Mouse (Mus musculus) kidney, postnatal 0 days (tissue): ENCODE data around the gene Bnc1. TPM values are rescaled to one million over a fixed set of nuclear protein-coding genes. Genes with fewer than 3 reads are reported as not detected.

Experiments
- ATAC-seq: fragments of 200-750 bp; cut with Nextera tagmentation; replicated peaks from 2 replicates; pipeline ENCODE4 v1.8.0; 2017; ENCODE audit warnings: low read depth, moderate number of reproducible peaks, moderate TSS enrichment, moderate library complexity; ENCODE audit not compliant: low FRiP score
- DNase-seq: peaks from one replicate; pipeline ENCODE4 v3.0.0-alpha.2; 2016; ENCODE audit warnings: low spot score
- H3K27ac ChIP-seq: fragments of 300-500 bp; sonication (generic); 2 replicates; pipeline ENCODE4 v1.5.1; 2014; ENCODE audit warnings: mild to moderate bottlenecking
- H3K27me3 ChIP-seq: fragments of 300-500 bp; sonication (generic); 2 replicates; pipeline ENCODE4 v1.6.1; 2014; ENCODE audit warnings: low read length, mixed read lengths; ENCODE audit not compliant: insufficient read depth
- H3K36me3 ChIP-seq: fragments of 300-500 bp; sonication (generic); 2 replicates; pipeline ENCODE4 v1.6.1; 2014; ENCODE audit warnings: low read length, mixed read lengths; ENCODE audit not compliant: insufficient read depth
- H3K4me1 ChIP-seq: fragments of 300-500 bp; sonication (generic); replicated peaks from 2 replicates; pipeline ENCODE4 v1.6.1; 2014; ENCODE audit warnings: antibody characterized with exemption, low read length, mixed read lengths; ENCODE audit not compliant: insufficient read depth
- H3K4me2 ChIP-seq: fragments of 300-500 bp; sonication (generic); 2 replicates; pipeline ENCODE4 v1.6.1; 2014; ENCODE audit warnings: mild to moderate bottlenecking, low read length, moderate library complexity, mixed read lengths
- H3K4me3 ChIP-seq: fragments of 300-500 bp; sonication (generic); replicated peaks from 2 replicates; pipeline ENCODE4 v1.5.1; 2014; ENCODE audit warnings: low read depth, low read length
- H3K9ac ChIP-seq: fragments of 300-500 bp; sonication (generic); 2 replicates; pipeline ENCODE4 v1.6.1; 2014; ENCODE audit warnings: low read depth, low read length
- H3K9me3 ChIP-seq: fragments of 300-500 bp; sonication (generic); replicated peaks from 2 replicates; pipeline ENCODE4 v1.6.1; 2016; ENCODE audit warnings: low read length, inconsistent platforms, mixed read lengths
- CTCF ChIP-seq: IDR thresholded peaks from 2 replicates; pipeline ENCODE4 v1.5.1; 2016; ENCODE audit warnings: antibody characterized with exemption, low read depth, mild to moderate bottlenecking, moderate library complexity
- WGBS: fragments of 180-500 bp; shearing (Covaris S2); extraction: QIAGEN DNeasy Blood & Tissue Kit; methylation state at CpG from one replicate; pipeline ENCODE4 v1.1.7; 2014; 5-methylcytosine and 5-hydroxymethylcytosine counted together
- polyA plus RNA-seq: library from polyadenylated mRNA; unstranded; fragments of >200 nt; fragmentation: Nextera tagmentation; extraction: Ambion mirVana; gene quantifications from 2 replicates; pipeline ENCODE4 v1.2.1, GENCODE M21; 2015

Gene Bnc1
- 0.04 and 0.05 TPM in 2 replicates for polyA plus RNA-seq

DNA sequence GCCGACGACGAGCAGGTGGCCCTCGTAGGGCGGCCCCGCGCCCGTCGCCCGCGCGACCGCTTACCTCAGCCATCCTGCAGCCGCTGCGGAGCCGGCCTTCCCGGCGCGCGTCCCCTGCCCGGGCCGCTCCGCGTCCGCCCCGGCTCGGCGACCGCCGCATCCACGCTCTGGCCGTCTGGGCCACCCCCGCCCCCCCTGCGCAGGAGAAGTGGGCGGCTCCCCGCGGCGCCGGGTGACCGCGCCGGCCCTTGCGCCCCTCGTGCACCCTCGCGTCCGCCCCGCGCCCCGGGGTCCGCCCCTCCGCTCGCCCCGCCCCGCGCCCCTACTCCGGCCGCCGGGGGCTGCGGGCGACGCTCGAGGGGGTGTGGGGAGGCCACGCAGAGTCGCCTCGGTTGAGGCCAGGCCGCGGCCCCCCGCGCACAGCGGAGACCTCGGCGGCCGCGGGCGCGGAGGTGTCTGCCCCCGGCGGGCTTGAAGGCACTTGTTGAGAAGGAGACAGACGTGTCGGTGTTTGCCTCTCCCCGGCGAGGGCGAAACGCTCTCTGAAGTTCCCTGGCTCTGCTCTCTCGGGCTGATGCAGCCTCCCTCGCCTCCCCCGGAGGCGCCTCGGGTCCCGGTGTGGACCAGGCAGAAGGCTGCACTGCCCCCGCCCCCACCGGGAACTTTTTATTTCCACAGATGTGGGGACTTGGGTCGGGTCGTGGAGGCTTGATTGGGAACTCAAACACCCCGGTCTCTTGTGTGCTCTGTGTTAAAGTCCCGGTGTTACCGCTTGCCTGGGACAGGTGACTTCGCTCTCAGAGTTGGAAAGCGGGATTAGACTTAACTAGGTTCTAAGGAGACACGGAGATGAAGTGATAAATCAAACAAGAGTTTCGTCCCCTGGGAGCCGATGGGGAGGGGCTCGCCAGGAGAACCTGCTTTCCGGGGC is at the start of gene Bnc1:
Bnc1 (minus strand) TSS at position 162 of the 931 bp plus-strand sequence.
- Histone ChIP-seq H3K9me3 (no peaks in the 10 kb centered on the region), H3K36me3 (no peaks in the 10 kb centered on the region), H3K4me3 (peak within 1 kb of the TSS; percentile 54), H3K4me2 (peak within 1 kb of the TSS; percentile 95), H3K9ac (peak within 1 kb of the TSS; percentile 42; the same call in 1 of the 2 replicates), H3K27ac (no peak within 1 kb of the TSS), H3K27me3 (peaks cover 62% of the 10 kb centered on the region), H3K4me1 (no peaks in the 10 kb centered on the region)
- DNase-seq (peak; percentile 25), ATAC-seq (peak; percentile 46)
- WGBS: 1% methylated on average over 95 of the region's 105 CpGs
- TF ChIP-seq CTCF: no peak

DNA sequence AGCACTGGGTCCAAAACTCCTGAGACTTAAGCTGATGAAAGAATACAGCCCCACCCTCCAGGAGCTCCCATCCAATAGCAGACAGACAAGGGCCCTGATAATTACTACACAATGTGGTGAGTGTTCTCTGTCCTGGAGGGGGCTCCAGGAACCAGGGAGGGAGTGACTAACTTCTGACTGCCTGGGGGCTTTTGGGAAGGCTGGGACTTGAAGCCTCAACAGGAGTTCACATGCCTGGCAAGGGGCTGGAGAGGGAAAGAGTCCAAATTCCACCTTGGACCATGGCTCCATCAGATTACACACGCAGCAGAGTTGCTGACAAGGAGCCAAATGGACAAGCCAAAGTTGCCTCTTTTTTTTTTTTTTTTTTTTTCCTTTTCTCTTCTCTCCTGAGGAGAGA is 41.3 kb upstream of the Bnc1 start:
- no peak overlapping the region for H3K4me2 ChIP-seq
- H3K4me3 ChIP-seq: no peak overlapping the region
- H3K9ac ChIP-seq: no peak overlapping the region
- no peaks in the 10 kb centered on the region for H3K4me1 ChIP-seq
- ATAC-seq (no peak), DNase-seq (no peak)
- no peaks in the 10 kb centered on the region for H3K36me3 ChIP-seq
- H3K9me3 ChIP-seq: no peaks in the 10 kb centered on the region
- no peak overlapping the region for H3K27ac ChIP-seq
- TF ChIP-seq CTCF: no peak
- no peaks in the 10 kb centered on the region for H3K27me3 ChIP-seq
- WGBS: 38% methylated on average over 1 of the region's 1 CpGs

DNA sequence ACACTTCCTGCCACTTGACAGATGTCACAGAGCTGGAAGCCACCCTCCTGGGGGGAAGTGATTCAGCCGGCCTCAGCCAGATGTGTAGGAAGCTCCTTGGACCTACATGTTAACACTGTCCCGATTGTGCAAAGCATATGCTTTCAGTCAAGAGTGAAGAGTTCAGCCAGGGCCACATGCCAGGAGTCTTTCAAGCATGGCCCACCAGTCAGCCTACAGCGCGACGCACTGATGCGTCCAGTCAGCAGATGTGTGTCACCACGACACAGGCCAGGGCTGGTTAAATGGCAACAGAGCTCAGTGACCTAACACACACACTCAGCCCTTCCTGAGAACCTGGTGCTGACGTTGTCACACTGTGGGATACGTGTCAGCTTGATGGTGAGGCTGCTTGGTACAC is 37.6 kb upstream of the Bnc1 start:
- no peak for TF ChIP-seq CTCF
- no peaks in the 10 kb centered on the region for H3K9me3 ChIP-seq
- H3K9ac ChIP-seq: no peak overlapping the region
- no peak overlapping the region for H3K4me3 ChIP-seq
- H3K4me1 ChIP-seq: no peaks in the 10 kb centered on the region
- H3K27me3 ChIP-seq: no peaks in the 10 kb centered on the region
- no peak overlapping the region for H3K27ac ChIP-seq
- 14% methylated on average over 9 of the region's 9 CpGs for WGBS
- ATAC-seq: peak; percentile 97
- peak; percentile 75 for DNase-seq
- no peaks in the 10 kb centered on the region for H3K36me3 ChIP-seq
- no peak overlapping the region for H3K4me2 ChIP-seq

DNA sequence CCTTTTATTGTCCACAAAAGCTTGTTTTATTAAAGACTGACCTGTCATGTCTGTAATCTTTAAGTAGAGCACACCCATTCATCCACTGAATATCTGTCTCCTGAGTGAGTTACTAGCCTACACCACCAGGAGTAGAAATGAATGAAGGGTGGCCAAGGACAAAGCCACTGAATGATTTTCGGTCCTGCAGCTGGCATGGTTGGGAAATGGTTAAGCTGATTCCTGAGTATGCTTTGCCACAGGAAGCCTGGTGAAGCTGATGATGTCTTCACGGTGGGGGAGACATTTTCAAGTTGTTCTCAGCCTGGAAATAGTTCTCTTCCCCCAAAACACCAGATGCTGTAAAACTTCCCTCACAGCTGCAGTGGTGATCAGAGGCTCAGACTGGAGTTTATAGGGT is 33.7 kb upstream of the Bnc1 start:
- DNase-seq (no peak), ATAC-seq (no peak)
- TF ChIP-seq CTCF: no peak
- WGBS: 36% methylated on average over 2 of the region's 2 CpGs
- Histone ChIP-seq H3K4me3 (no peak overlapping the region), H3K27ac (no peak overlapping the region), H3K27me3 (no peaks in the 10 kb centered on the region), H3K4me2 (no peak overlapping the region), H3K9me3 (no peaks in the 10 kb centered on the region), H3K9ac (no peak overlapping the region), H3K4me1 (no peaks in the 10 kb centered on the region), H3K36me3 (no peaks in the 10 kb centered on the region)

- Histone ChIP-seq H3K4me1 (no peaks in the 10 kb centered on the region), H3K27me3 (no peaks in the 10 kb centered on the region), H3K36me3 (no peaks in the 10 kb centered on the region), H3K27ac (no peak overlapping the region), H3K4me2 (no peak overlapping the region), H3K9ac (no peak overlapping the region), H3K4me3 (no peak overlapping the region), H3K9me3 (no peaks in the 10 kb centered on the region)
- no peak for TF ChIP-seq CTCF
- no peak for ATAC-seq
- 86% methylated on average over 2 of the region's 2 CpGs for WGBS
- no peak for DNase-seq
Measured at GRCm38 (mm10) chr7:82023676-82024075, 31.6 kb upstream of the Bnc1 start.

GRCm38 (mm10) chr7:82022404-82022803 is 30.3 kb upstream of the Bnc1 start:
- TF ChIP-seq CTCF: no peak
- no peaks in the 10 kb centered on the region for H3K36me3 ChIP-seq
- no peak for ATAC-seq
- no peaks in the 10 kb centered on the region for H3K27me3 ChIP-seq
- no peak overlapping the region for H3K27ac ChIP-seq
- H3K4me3 ChIP-seq: no peak overlapping the region
- 92% methylated on average over 1 of the region's 1 CpGs for WGBS
- no peaks in the 10 kb centered on the region for H3K4me1 ChIP-seq
- no peak for DNase-seq
- H3K9ac ChIP-seq: no peak overlapping the region
- H3K9me3 ChIP-seq: no peaks in the 10 kb centered on the region
- H3K4me2 ChIP-seq: no peak overlapping the region
